Mouse (Mus musculus) lung, adult 2 months (tissue): Measurements from ENCODE around the gene Mrpl23. TPM values are rescaled to one million over a fixed set of nuclear protein-coding genes. Genes with fewer than 3 reads are reported as not detected.

Experiments used
- DNase-seq: peaks from one replicate; pipeline ENCODE4 v3.0.0; 2022
- H3K4me1 ChIP-seq: fragments of 200-500 bp; 2 replicates; pipeline ENCODE4 v1.6.1; 2011; ENCODE audit warnings: low read length; ENCODE audit not compliant: control insufficient read depth, insufficient read depth
- H3K4me3 ChIP-seq: fragments of 200-500 bp; replicated peaks from 2 replicates; pipeline ENCODE3; 2011; ENCODE audit warnings: low read depth, mild to moderate bottlenecking, control low read depth, low read length; ENCODE audit errors: extremely low read depth
- CTCF ChIP-seq: fragments of 200-500 bp; IDR thresholded peaks from 2 replicates; pipeline ENCODE4 v1.5.1; 2011; ENCODE audit warnings: mild to moderate bottlenecking, low read length, control low read depth; ENCODE audit not compliant: insufficient read depth
- POLR2A ChIP-seq: fragments of 200-500 bp; IDR thresholded peaks from 2 replicates; pipeline ENCODE4 v1.6.1; 2011; ENCODE audit warnings: low read depth, mild to moderate bottlenecking, control low read depth, low read length, borderline replicate concordance; ENCODE audit errors: extremely low read depth
- WGBS: fragments of 180-500 bp; shearing (Covaris S2); methylation state at CpG from one replicate; pipeline ENCODE4 v1.1.7; 2018; 5-methylcytosine and 5-hydroxymethylcytosine counted together
- polyA plus RNA-seq: library from polyadenylated mRNA; depleted of rRNA; stranded (reverse); fragments of >200 nt; gene quantifications from 2 replicates; pipeline ENCODE4 v1.2.3, GENCODE M21; 2012; rRNA removed

The Mrpl23 gene
- 8.0 and 10.3 TPM in 2 replicates for polyA plus RNA-seq

DNA sequence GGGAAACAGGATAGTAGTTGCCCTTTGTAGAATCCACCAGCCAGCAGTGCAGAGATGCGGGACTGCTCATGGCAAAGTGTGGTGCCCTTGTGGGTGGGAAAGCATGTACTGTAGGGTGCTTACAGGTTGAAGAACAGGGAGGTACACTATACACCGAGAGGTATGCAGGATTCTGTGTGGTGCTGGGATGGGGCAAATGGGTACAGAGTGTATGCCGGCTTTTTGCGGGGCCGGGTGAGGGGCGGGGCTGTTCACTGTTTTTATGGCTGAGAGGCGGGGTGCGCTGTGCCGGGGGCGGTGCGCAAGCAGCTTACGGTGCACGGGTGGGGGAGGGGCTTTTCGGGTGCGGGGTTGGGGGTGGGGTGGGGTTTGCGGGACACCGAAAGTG, at the start of gene Mrpl23:
Mrpl23 (plus strand) TSS at position 16 of the 388 bp plus-strand sequence.
- TF ChIP-seq POLR2A (no peak), CTCF (no peak)
- no peak for DNase-seq
- H3K4me1 ChIP-seq: peaks cover 3% of the 10 kb centered on the region; the same call in 1 of the 2 replicates
- 3% methylated on average over 15 of the region's 17 CpGs for WGBS
- H3K4me3 ChIP-seq: peak within 1 kb of the TSS; percentile 84

DNA sequence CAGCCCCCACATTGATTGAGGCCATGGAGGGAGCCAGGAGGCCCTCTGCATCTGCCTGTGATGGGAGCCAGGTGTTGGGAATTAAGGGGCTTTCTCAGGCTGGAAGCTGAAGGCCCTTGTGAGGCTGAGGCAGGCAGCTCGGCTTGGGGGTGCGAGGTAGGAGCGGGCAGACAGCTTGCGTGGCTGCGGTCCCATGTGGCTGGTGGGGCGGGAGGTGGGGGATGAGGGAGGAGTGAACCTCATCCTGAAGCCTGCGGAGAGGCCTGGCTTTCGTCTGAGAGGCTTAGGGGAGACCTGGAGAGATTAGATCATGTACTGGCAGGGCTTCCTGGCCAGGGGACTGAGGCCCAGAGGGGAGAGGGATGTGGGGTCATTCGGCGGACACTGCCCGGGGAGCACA, 49.4 kb upstream of the Mrpl23 start:
- H3K4me1 ChIP-seq: no peaks in the 10 kb centered on the region
- WGBS: 70% methylated on average over 11 of the region's 11 CpGs
- no peak for DNase-seq

DNA sequence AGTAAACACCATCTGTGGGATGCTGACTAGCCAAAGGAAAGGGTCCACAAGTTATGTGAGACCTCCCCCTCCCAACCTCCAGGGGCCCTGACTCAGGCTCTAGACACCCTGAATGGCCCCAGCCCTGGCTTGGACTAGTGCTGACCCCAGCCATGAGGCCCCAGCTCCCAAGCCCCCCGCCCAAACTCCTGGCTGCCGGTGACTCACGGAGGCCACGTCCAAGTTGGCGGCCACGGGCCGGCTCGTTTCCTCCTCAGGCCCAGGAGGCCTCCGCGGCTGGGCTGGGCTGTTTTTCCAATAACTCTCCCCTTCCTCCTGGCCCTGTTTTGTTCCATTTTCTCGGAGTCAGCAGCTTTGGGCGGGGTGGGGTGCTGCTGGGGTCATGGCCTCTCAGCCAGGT, 47.7 kb upstream of the Mrpl23 start:
- Histone ChIP-seq H3K4me3 (no peak overlapping the region), H3K4me1 (no peaks in the 10 kb centered on the region)
- 52% methylated on average over 12 of the region's 12 CpGs for WGBS
- no peak for TF ChIP-seq CTCF
- no peak for TF ChIP-seq POLR2A
- DNase-seq: no peak

More for the DNA sequence above, 49.4 kb upstream of the Mrpl23 start:
- H3K4me3 ChIP-seq: no peak overlapping the region
- TF ChIP-seq POLR2A (no peak), CTCF (no peak)

DNA sequence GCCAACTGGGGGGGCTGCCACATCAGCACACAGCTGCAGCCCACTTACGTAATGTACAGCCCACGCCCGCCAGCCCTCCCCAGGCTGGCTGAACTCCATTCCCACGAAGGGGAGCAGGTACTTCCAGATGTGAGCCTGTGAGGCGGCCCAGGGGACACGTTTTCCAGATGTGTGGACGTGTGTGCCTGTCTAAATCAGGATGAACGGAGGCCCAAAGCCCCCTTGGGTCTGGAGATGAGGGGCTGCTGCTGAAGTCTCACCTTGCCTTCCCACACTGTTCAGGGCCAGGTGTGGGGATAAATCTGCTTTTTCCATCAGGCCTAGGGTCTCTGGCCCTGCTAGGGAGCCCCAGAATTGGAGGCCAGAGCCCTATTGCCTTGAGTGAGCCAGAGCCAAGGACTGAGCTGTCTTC, 45.7 kb upstream of the Mrpl23 start:
- no peaks in the 10 kb centered on the region for H3K4me1 ChIP-seq
- DNase-seq: no peak
- no peak for TF ChIP-seq CTCF
- TF ChIP-seq POLR2A: no peak
- H3K4me3 ChIP-seq: no peak overlapping the region
- WGBS: 81% methylated on average over 8 of the region's 8 CpGs

DNA sequence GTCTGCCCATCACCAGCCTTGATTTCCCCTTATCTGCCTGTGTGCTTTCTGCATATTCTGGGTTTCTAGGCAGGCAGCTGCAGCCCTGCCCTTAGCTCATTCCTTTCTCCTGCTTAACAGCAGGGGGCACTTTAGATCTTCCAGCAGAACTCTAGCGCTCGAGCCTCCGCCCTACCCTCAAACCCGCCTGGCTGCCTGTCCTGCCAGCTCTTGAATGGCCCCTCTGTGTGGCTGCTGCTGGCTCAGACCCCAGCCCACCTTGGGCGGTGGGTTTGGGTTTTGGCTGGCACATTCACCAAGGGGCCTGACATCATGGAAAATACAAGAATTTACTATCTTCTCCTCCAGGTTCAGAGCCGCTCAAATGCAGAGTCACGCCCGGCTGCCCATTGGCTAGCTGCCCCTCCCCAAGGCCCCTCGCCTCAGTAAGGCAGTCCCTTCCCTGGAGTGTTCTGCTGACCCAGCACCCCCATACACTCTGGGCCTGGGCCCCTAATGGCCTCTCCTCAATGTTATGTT, 45.1 kb upstream of the Mrpl23 start:
- WGBS: 36% methylated on average over 9 of the region's 9 CpGs
- no peak overlapping the region for H3K4me3 ChIP-seq
- DNase-seq: no peak
- TF ChIP-seq POLR2A: no peak
- peak; percentile 27; the same call in 1 of the 2 replicates for TF ChIP-seq CTCF
- no peaks in the 10 kb centered on the region for H3K4me1 ChIP-seq

DNA sequence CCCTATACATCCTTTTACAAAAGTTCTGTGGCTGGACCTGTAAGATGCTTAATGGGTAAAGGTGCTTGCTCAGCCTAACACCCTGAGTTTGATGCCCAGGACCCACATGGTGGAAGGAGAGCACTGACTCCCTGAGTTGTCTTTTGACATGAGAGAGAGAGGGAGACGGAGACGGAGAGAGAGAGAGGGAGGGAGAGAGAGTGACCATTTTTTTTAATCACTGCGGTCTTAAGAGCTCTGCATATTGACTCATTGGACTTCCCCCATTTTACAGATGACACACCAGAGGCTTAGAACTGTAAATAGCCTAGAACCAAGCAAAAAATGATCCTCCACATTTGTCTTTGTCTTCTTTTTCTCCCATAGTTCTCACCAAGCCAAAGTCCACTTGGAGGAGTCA, 44.4 kb upstream of the Mrpl23 start:
- no peak for DNase-seq
- Histone ChIP-seq H3K4me1 (no peaks in the 10 kb centered on the region), H3K4me3 (no peak overlapping the region)
- WGBS: 92% methylated on average over 3 of the region's 3 CpGs
- TF ChIP-seq CTCF: no peak
- TF ChIP-seq POLR2A: no peak

DNA sequence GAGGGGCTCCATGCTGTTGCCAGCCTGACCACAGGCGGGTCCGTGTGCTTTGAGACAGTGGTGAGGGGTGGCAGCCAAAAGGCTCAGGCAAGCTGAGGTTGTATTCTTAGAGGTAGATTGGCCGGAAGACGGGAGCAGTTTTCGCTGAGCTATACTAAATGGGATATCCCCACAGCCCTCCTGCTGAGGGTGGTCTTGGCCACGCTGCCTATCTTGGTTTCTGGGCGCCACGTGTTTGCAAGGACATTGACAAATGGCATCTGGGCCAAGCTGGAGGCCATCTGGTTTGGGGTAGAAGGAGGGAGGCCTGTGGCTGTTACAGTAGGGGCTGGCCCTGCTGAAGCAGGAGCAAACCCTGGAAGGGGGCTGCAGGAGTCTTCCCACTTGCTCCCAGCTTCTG, 39.0 kb upstream of the Mrpl23 start:
- DNase-seq: no peak
- Histone ChIP-seq H3K4me1 (no peaks in the 10 kb centered on the region), H3K4me3 (no peak overlapping the region)
- no peak for TF ChIP-seq CTCF
- no peak for TF ChIP-seq POLR2A
- WGBS: 82% methylated on average over 8 of the region's 8 CpGs

DNA sequence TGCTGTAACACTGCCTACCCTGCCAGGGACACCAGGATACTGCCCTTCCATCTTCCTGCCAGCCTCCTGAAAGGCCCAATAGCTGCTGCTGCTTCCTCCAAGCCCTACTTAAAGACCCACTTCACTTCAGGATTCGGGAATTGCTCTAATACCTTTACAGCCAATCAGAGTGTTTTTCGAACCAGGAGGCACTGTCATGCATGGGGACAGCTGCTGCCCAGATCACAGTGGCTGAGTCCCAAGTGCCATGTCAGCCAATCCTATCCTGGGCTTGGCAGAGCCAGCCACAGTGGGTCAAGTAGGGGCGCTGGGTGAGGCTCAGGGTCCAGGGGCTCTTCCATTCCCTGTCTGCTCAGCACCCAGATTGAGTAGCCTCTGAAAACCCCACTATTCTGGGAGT, 36.3 kb upstream of the Mrpl23 start:
- TF ChIP-seq POLR2A (no peak), CTCF (no peak)
- WGBS: 74% methylated on average over 3 of the region's 3 CpGs
- Histone ChIP-seq H3K4me1 (no peaks in the 10 kb centered on the region), H3K4me3 (no peak overlapping the region)
- no peak for DNase-seq

DNA sequence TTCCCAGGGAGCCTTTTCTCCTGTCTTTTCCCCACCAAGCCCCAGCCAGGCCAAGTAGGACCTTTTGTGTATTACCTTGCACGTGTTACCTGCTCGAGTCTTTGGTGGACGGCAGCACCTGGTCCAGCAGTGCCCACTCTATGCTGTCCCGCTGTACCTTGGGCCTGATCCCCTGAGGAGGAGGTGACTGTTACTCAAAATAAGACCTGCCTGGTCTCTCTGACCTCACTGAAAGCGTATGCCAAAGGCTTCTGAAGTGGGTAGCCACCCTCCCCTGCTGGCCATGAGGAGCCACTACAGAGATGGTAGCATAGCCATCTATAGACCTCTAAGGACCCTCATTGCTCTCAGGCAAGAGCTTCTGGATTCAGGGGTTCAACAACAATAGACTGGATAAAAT, 35.7 kb upstream of the Mrpl23 start:
- no peak for DNase-seq
- Histone ChIP-seq H3K4me1 (no peaks in the 10 kb centered on the region), H3K4me3 (no peak overlapping the region)
- TF ChIP-seq CTCF (0 out of 2 replicates have a peak, but pooled peaks have one; percentile 26), POLR2A (no peak)
- WGBS: 92% methylated on average over 5 of the region's 5 CpGs

DNA sequence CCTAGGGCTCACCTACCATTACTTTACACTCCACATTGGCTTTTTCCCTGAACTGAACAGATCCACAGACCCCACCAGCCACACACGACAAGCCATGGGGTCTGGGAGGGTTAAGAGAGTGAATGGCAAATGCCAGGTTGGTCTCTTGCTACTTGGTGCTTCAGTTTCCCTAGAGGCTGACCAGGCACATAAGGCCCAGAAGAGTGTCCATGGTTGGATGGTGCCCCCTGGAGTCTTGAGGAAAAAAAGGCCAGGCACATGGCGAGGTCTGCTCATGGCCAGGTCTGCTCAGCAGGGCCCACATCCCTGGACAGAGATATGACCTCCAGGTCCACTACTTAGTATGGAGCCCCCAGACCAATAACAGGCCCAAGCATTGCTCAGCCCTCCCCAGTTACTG, 34.7 kb upstream of the Mrpl23 start:
- 85% methylated on average over 2 of the region's 2 CpGs for WGBS
- Histone ChIP-seq H3K4me3 (no peak overlapping the region), H3K4me1 (no peaks in the 10 kb centered on the region)
- peak; percentile 73 for TF ChIP-seq CTCF
- TF ChIP-seq POLR2A: no peak
- peak; percentile 29 for DNase-seq
